Mouse (Mus musculus): ENCODE results near the gene Msi2. TPM values are rescaled to one million over a fixed set of nuclear protein-coding genes. Genes with fewer than 3 reads are reported as not detected.

Gene Msi2
- polyA plus RNA-seq, 1 experiment from 2014 or later: 24.5 TPM

GRCm38 (mm10) chr11:88674075-88674474, 44.2 kb downstream of the Msi2 start:
- DNase-seq (ENCODE audit: low spot score) (peak; percentile 15), ATAC-seq (replicated peaks; ENCODE audit: low FRiP score, low read depth) (no peak)
- H3K4me2 ChIP-seq (ENCODE audit: low read length): no peak overlapping the region
- 80% methylated on average over 9 of the region's 9 CpGs for WGBS
- H3K27ac ChIP-seq: no peak overlapping the region
- no peak overlapping the region for H3K9ac ChIP-seq (ENCODE audit: low read depth, low read length)
- no peaks in the 10 kb centered on the region for H3K9me3 ChIP-seq (replicated peaks; ENCODE audit: low read length)
- no peaks in the 10 kb centered on the region for H3K27me3 ChIP-seq (ENCODE audit: insufficient read depth, low read length)
- no peak overlapping the region for H3K4me3 ChIP-seq (replicated peaks; ENCODE audit: low read depth, low read length)
- H3K36me3 ChIP-seq (ENCODE audit: insufficient read depth, low read length): peaks cover 12% of the 10 kb centered on the region
- H3K4me1 ChIP-seq (replicated peaks; ENCODE audit: insufficient read depth, low read length): peaks cover 16% of the 10 kb centered on the region
- TF ChIP-seq CTCF (IDR thresholded peaks at IDR 0.05; ENCODE audit: low read depth): no peak

GRCm38 (mm10) chr11:88670925-88671324, 47.4 kb downstream of the Msi2 start:
- peaks cover 30% of the 10 kb centered on the region for H3K36me3 ChIP-seq (ENCODE audit: insufficient read depth, low read length)

GRCm38 (mm10) chr11:88669106-88669505, 49.2 kb downstream of the Msi2 start:
- H3K4me2 ChIP-seq (ENCODE audit: low read length): no peak overlapping the region
- H3K27me3 ChIP-seq (ENCODE audit: insufficient read depth, low read length): no peaks in the 10 kb centered on the region
- no peaks in the 10 kb centered on the region for H3K4me1 ChIP-seq (replicated peaks; ENCODE audit: insufficient read depth, low read length)
- H3K9me3 ChIP-seq (replicated peaks; ENCODE audit: low read length): no peaks in the 10 kb centered on the region
- peaks cover 35% of the 10 kb centered on the region for H3K36me3 ChIP-seq (ENCODE audit: insufficient read depth, low read length)
- no peak for ATAC-seq (replicated peaks; ENCODE audit: low FRiP score, low read depth)
- 78% methylated on average over 7 of the region's 7 CpGs for WGBS
- DNase-seq (ENCODE audit: low spot score): no peak
- no peak overlapping the region for H3K9ac ChIP-seq (ENCODE audit: low read depth, low read length)
- H3K4me3 ChIP-seq (replicated peaks; ENCODE audit: low read depth, low read length): no peak overlapping the region
- H3K27ac ChIP-seq: no peak overlapping the region
- no peak for TF ChIP-seq CTCF (IDR thresholded peaks at IDR 0.05; ENCODE audit: low read depth)

More at GRCm38 (mm10) chr11:88670925-88671324, 47.4 kb downstream of the Msi2 start:
- ATAC-seq (replicated peaks; ENCODE audit: low FRiP score, low read depth) (no peak), DNase-seq (ENCODE audit: low spot score) (no peak)
- H3K4me1 ChIP-seq (replicated peaks; ENCODE audit: insufficient read depth, low read length): peaks cover 2% of the 10 kb centered on the region; the same call in 1 of the 2 replicates
- no peaks in the 10 kb centered on the region for H3K27me3 ChIP-seq (ENCODE audit: insufficient read depth, low read length)
- H3K27ac ChIP-seq: no peak overlapping the region
- WGBS: 90% methylated on average over 5 of the region's 5 CpGs
- H3K4me2 ChIP-seq (ENCODE audit: low read length): no peak overlapping the region
- H3K9me3 ChIP-seq (replicated peaks; ENCODE audit: low read length): no peaks in the 10 kb centered on the region
- H3K9ac ChIP-seq (ENCODE audit: low read depth, low read length): no peak overlapping the region
- no peak for TF ChIP-seq CTCF (IDR thresholded peaks at IDR 0.05; ENCODE audit: low read depth)
- no peak overlapping the region for H3K4me3 ChIP-seq (replicated peaks; ENCODE audit: low read depth, low read length)

- Histone ChIP-seq H3K27ac (no peak overlapping the region), H3K4me2 (ENCODE audit: low read length) (no peak overlapping the region), H3K9me3 (replicated peaks; ENCODE audit: low read length) (no peaks in the 10 kb centered on the region), H3K9ac (ENCODE audit: low read depth, low read length) (no peak overlapping the region), H3K4me3 (replicated peaks; ENCODE audit: low read depth, low read length) (no peak overlapping the region), H3K4me1 (replicated peaks; ENCODE audit: insufficient read depth, low read length) (no peaks in the 10 kb centered on the region), H3K36me3 (ENCODE audit: insufficient read depth, low read length) (peaks cover 35% of the 10 kb centered on the region), H3K27me3 (ENCODE audit: insufficient read depth, low read length) (no peaks in the 10 kb centered on the region)
- 88% methylated on average over 14 of the region's 14 CpGs for WGBS
- no peak for ATAC-seq (replicated peaks; ENCODE audit: low FRiP score, low read depth)
- no peak for TF ChIP-seq CTCF (IDR thresholded peaks at IDR 0.05; ENCODE audit: low read depth)
- DNase-seq (ENCODE audit: low spot score): no peak
Observed at GRCm38 (mm10) chr11:88668345-88668744, 50.0 kb downstream of the Msi2 start.

GRCm38 (mm10) chr11:88665799-88666198, 52.5 kb downstream of the Msi2 start:
- Histone ChIP-seq H3K4me3 (replicated peaks; ENCODE audit: low read depth, low read length) (no peak overlapping the region), H3K27me3 (ENCODE audit: insufficient read depth, low read length) (no peaks in the 10 kb centered on the region), H3K27ac (no peak overlapping the region), H3K9ac (ENCODE audit: low read depth, low read length) (no peak overlapping the region), H3K9me3 (replicated peaks; ENCODE audit: low read length) (no peaks in the 10 kb centered on the region), H3K4me2 (ENCODE audit: low read length) (no peak overlapping the region), H3K36me3 (ENCODE audit: insufficient read depth, low read length) (peaks cover 30% of the 10 kb centered on the region; the same call in 1 of the 2 replicates), H3K4me1 (replicated peaks; ENCODE audit: insufficient read depth, low read length) (peaks cover 14% of the 10 kb centered on the region)
- DNase-seq (ENCODE audit: low spot score) (no peak), ATAC-seq (replicated peaks; ENCODE audit: low FRiP score, low read depth) (no peak)
- TF ChIP-seq CTCF (IDR thresholded peaks at IDR 0.05; ENCODE audit: low read depth): no peak
- 87% methylated on average over 15 of the region's 15 CpGs for WGBS

- WGBS: 68% methylated on average over 11 of the region's 11 CpGs
- no peaks in the 10 kb centered on the region for H3K9me3 ChIP-seq (replicated peaks; ENCODE audit: low read length)
- H3K4me1 ChIP-seq (replicated peaks; ENCODE audit: insufficient read depth, low read length): peaks cover 20% of the 10 kb centered on the region
- peaks cover 17% of the 10 kb centered on the region for H3K36me3 ChIP-seq (ENCODE audit: insufficient read depth, low read length)
- H3K4me3 ChIP-seq (replicated peaks; ENCODE audit: low read depth, low read length): no peak overlapping the region
- no peak for ATAC-seq (replicated peaks; ENCODE audit: low FRiP score, low read depth)
- no peak overlapping the region for H3K9ac ChIP-seq (ENCODE audit: low read depth, low read length)
- no peak overlapping the region for H3K4me2 ChIP-seq (ENCODE audit: low read length)
- H3K27ac ChIP-seq: peak overlapping the region; percentile 61
- TF ChIP-seq CTCF (IDR thresholded peaks at IDR 0.05; ENCODE audit: low read depth): no peak
- DNase-seq (ENCODE audit: low spot score): peak; percentile 15
- H3K27me3 ChIP-seq (ENCODE audit: insufficient read depth, low read length): no peaks in the 10 kb centered on the region
Observed at GRCm38 (mm10) chr11:88661444-88662180, 56.7 kb downstream of the Msi2 start.

Measured in kidney, postnatal 0 days (tissue).